Mouse (Mus musculus) cortical plate, adult 2 months (tissue): ENCODE measurements around the gene Gm9508.

Source experiments
- CTCF ChIP-seq: fragments of 200-500 bp; IDR thresholded peaks from 2 replicates; pipeline ENCODE4 v1.5.1; 2011; ENCODE audit warnings: mild to moderate bottlenecking, control low read depth, low read length; ENCODE audit not compliant: insufficient read depth; ENCODE audit errors: extremely low read depth
- POLR2A ChIP-seq: fragments of 200-500 bp; IDR thresholded peaks from 2 replicates; pipeline ENCODE4 v1.6.1; 2011; ENCODE audit warnings: mild to moderate bottlenecking, low read length, control low read depth; ENCODE audit not compliant: insufficient read depth; ENCODE audit errors: extremely low read depth

GRCm38 (mm10) chr10:77682994-77683393 is 14.0 kb downstream of the Gm9508 start:
- TF ChIP-seq CTCF (no peak), POLR2A (no peak)
